13 mouse cellular contexts compared by ENCODE assay signal in the genomic region with DNA sequence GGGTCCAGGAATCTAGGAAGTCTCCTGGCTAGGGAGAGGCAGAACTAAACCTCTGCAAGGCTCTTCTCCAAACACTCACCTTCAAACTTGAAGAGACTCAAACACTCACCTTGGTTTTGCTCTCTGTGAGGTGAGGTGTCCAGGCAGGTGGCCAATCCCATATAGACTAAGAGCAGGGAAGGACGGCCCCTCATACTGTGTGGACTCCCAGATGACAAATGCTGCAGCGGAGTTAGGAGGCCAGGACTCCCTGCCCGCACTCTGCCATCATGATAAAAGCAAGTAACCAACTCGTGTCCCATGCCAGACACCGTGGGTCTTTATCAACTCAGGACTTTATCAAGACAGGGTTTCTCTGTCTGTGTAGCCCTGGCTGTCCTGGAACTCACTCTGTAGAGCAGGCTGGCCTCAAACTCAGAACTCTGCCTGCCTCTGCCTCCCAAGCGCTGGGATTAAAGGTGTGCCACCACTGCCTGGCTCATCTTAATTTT. TPM values are rescaled to one million over a fixed set of nuclear protein-coding genes. Genes with fewer than 3 reads are reported as not detected.
DNase-seq lines count a peak whose midpoint lies in the region; ATAC-seq lines count a peak whose summit lies in the region.
"Had no signal": no experiment of that assay in that cellular context is flagged by ENCODE, and none has a peak within 500 bp of the region (broad histone marks: within the 10 kb centered on the region; RNA-seq: fewer than 3 reads in every experiment).

No protein-coding gene starts in this region.

- no peaks in the 10 kb centered on the region; the same call in 1 of the 2 replicates for H3K36me3 ChIP-seq in kidney, embryonic 16.5 days (ENCODE audit: insufficient read depth, low read length)
- H3K36me3 ChIP-seq in kidney, embryonic 14.5 days (ENCODE audit: control insufficient read depth, insufficient read depth, low read length), result no peaks in the 10 kb centered on the region
- no peaks in the 10 kb centered on the region for H3K36me3 ChIP-seq in embryonic facial prominence, embryonic 12.5 days
- H3K36me3 ChIP-seq in intestine, embryonic 15.5 days, result no peaks in the 10 kb centered on the region
- H3K36me3 ChIP-seq in liver, embryonic 16.5 days (ENCODE audit: control insufficient read depth, insufficient read depth), result no peaks in the 10 kb centered on the region
- H3K36me3 ChIP-seq: neural tube, embryonic 12.5 days had no signal

- H3K4me3 ChIP-seq in kidney, embryonic 16.5 days (ENCODE audit: low read length), result peak overlapping the region; percentile 84; the same call in 1 of the 2 replicates
- no peak overlapping the region; the same call in 1 of the 2 replicates for H3K4me3 ChIP-seq in kidney, embryonic 14.5 days (ENCODE audit: low read length)
- H3K4me3 ChIP-seq in embryonic facial prominence, embryonic 12.5 days, result no peak overlapping the region
- H3K4me3 ChIP-seq in intestine, embryonic 15.5 days (replicated peaks), result peak overlapping the region; percentile 72
- H3K4me3 ChIP-seq in liver, embryonic 16.5 days (ENCODE audit: low read depth, low read length), result no peak overlapping the region

- peak overlapping the region; percentile 98; the same call in 1 of the 2 replicates for H3K27ac ChIP-seq in kidney, embryonic 16.5 days (ENCODE audit: low read length)
- H3K27ac ChIP-seq in kidney, embryonic 14.5 days (ENCODE audit: low read depth, low read length), result no peak overlapping the region
- H3K27ac ChIP-seq in embryonic facial prominence, embryonic 12.5 days, result 0 out of 2 replicates have a peak overlapping the region, but pooled peaks have one; percentile 90
- 0 out of 2 replicates have a peak overlapping the region, but pooled peaks have one; percentile 6 for H3K27ac ChIP-seq in intestine, embryonic 15.5 days
- H3K27ac ChIP-seq in liver, embryonic 16.5 days (ENCODE audit: low read length), result no peak overlapping the region
- H3K27ac ChIP-seq: neural tube, embryonic 12.5 days had no signal

- H3K9ac ChIP-seq in kidney, embryonic 16.5 days (replicated peaks; ENCODE audit: low read length), result peak overlapping the region; percentile 85; the same call in 1 of the 2 replicates
- no peak overlapping the region for H3K9ac ChIP-seq in kidney, embryonic 14.5 days (ENCODE audit: low read depth, low read length)
- no peak overlapping the region for H3K9ac ChIP-seq in embryonic facial prominence, embryonic 12.5 days
- peak overlapping the region; percentile 55; the same call in 1 of the 2 replicates for H3K9ac ChIP-seq in intestine, embryonic 15.5 days
- no peak overlapping the region for H3K9ac ChIP-seq in liver, embryonic 16.5 days (ENCODE audit: low read depth, low read length)

- DNase-seq in yolk sac, embryonic 10.5 days (ENCODE audit: low spot score), result no peak
- no peak for DNase-seq in ovary, postnatal 10 days (ENCODE audit: low spot score)
- DNase-seq: cerebellum, postnatal 10 days; heart, postnatal 36 days; midbrain, embryonic 14.5 days; right cerebral cortex, postnatal 14 days had no signal

- no peaks in the 10 kb centered on the region for H3K27me3 ChIP-seq in kidney, embryonic 16.5 days (ENCODE audit: insufficient read depth, low read length)
- H3K27me3 ChIP-seq in kidney, embryonic 14.5 days (ENCODE audit: control insufficient read depth, insufficient read depth, low read length), result no peaks in the 10 kb centered on the region
- no peaks in the 10 kb centered on the region for H3K27me3 ChIP-seq in embryonic facial prominence, embryonic 12.5 days
- H3K27me3 ChIP-seq in intestine, embryonic 15.5 days (replicated peaks), result no peaks in the 10 kb centered on the region
- H3K27me3 ChIP-seq in liver, embryonic 16.5 days (ENCODE audit: control insufficient read depth, insufficient read depth, low read depth, low read length), result no peaks in the 10 kb centered on the region
- H3K27me3 ChIP-seq: neural tube, embryonic 12.5 days had no signal

- WGBS in kidney, embryonic 16.5 days, result 96% methylated on average over 6 of the region's 6 CpGs
- WGBS in kidney, embryonic 14.5 days, result 83% methylated on average over 6 of the region's 6 CpGs
- WGBS in embryonic facial prominence, embryonic 12.5 days, result 88% methylated on average over 6 of the region's 6 CpGs
- 76% methylated on average over 6 of the region's 6 CpGs for WGBS in intestine, embryonic 15.5 days
- WGBS in liver, embryonic 16.5 days (ENCODE audit: insufficient replicate concordance), result 49% methylated on average over 6 of the region's 6 CpGs

- no peak for ATAC-seq in kidney, embryonic 16.5 days (ENCODE audit: low FRiP score, low TSS enrichment)
- ATAC-seq in kidney, embryonic 14.5 days (ENCODE audit: low FRiP score, low TSS enrichment), result no peak
- no peak for ATAC-seq in embryonic facial prominence, embryonic 12.5 days (ENCODE audit: insufficient number of reproducible peaks, insufficient read depth, low FRiP score, low TSS enrichment)
- no peak for ATAC-seq in intestine, embryonic 15.5 days
- ATAC-seq in liver, embryonic 16.5 days (ENCODE audit: low read depth), result no peak
- ATAC-seq: CD4-positive, CD25-positive, alpha-beta regulatory T cell, adult 4 months had no signal

- H3K4me2 ChIP-seq in kidney, embryonic 16.5 days (replicated peaks; ENCODE audit: low read depth, low read length), result peak overlapping the region; percentile 55
- H3K4me2 ChIP-seq in kidney, embryonic 14.5 days (replicated peaks; ENCODE audit: low read depth, low read length), result no peak overlapping the region
- H3K4me2 ChIP-seq in embryonic facial prominence, embryonic 12.5 days (replicated peaks), result no peak overlapping the region
- H3K4me2 ChIP-seq in intestine, embryonic 15.5 days (replicated peaks), result peak overlapping the region; percentile 61
- H3K4me2 ChIP-seq in liver, embryonic 16.5 days (ENCODE audit: low read depth, low read length), result peak overlapping the region; percentile 64; the same call in 1 of the 2 replicates

- H3K4me1 ChIP-seq in kidney, embryonic 16.5 days (ENCODE audit: insufficient read depth, low read length), result peaks cover 25% of the 10 kb centered on the region
- peaks cover 12% of the 10 kb centered on the region for H3K4me1 ChIP-seq in kidney, embryonic 14.5 days (ENCODE audit: control insufficient read depth, insufficient read depth, low read length)
- peaks cover 21% of the 10 kb centered on the region for H3K4me1 ChIP-seq in embryonic facial prominence, embryonic 12.5 days
- H3K4me1 ChIP-seq in intestine, embryonic 15.5 days (replicated peaks), result peaks cover 10% of the 10 kb centered on the region
- H3K4me1 ChIP-seq in liver, embryonic 16.5 days (ENCODE audit: control insufficient read depth, low read depth, low read length), result peaks cover 23% of the 10 kb centered on the region

- no peaks in the 10 kb centered on the region for H3K9me3 ChIP-seq in kidney, embryonic 16.5 days (ENCODE audit: low read length)
- H3K9me3 ChIP-seq in kidney, embryonic 14.5 days (ENCODE audit: control insufficient read depth, low read length), result no peaks in the 10 kb centered on the region
- no peaks in the 10 kb centered on the region for H3K9me3 ChIP-seq in embryonic facial prominence, embryonic 12.5 days
- H3K9me3 ChIP-seq in intestine, embryonic 15.5 days, result no peaks in the 10 kb centered on the region
- no peaks in the 10 kb centered on the region for H3K9me3 ChIP-seq in liver, embryonic 16.5 days (replicated peaks; ENCODE audit: control insufficient read depth, low read length)
- H3K9me3 ChIP-seq: neural tube, embryonic 12.5 days had no signal

RNA-seq across cellular contexts. Expression of gene Nosip, which starts 1.6 kb away (rescaled TPM):
- polyA plus RNA-seq in kidney, embryonic 16.5 days (2015; fragmentation: Nextera tagmentation; extraction: Ambion mirVana), result 85.2 and 86.3 TPM in 2 replicates
- 65.3 and 75.0 TPM in 2 replicates for polyA plus RNA-seq in kidney, embryonic 14.5 days (2014; fragmentation: Nextera tagmentation; extraction: Ambion mirVana)
- polyA plus RNA-seq in embryonic facial prominence, embryonic 12.5 days (2016; fragmentation: Nextera tagmentation; extraction: Ambion mirVana), result 63.0 and 64.4 TPM in 2 replicates
- polyA plus RNA-seq in intestine, embryonic 15.5 days (2015; fragmentation: Nextera tagmentation; extraction: Ambion mirVana), result 49.5 and 50.5 TPM in 2 replicates
- polyA plus RNA-seq in liver, embryonic 16.5 days (2015; fragmentation: Nextera tagmentation; extraction: Ambion mirVana), result 23.4 and 23.8 TPM in 2 replicates

RNA-seq across cellular contexts. Expression of gene Prrg2, which starts 1.8 kb away (rescaled TPM):
- 42.4 and 44.9 TPM in 2 replicates for polyA plus RNA-seq in kidney, embryonic 16.5 days (2015; fragmentation: Nextera tagmentation; extraction: Ambion mirVana)
- 27.0 and 27.3 TPM in 2 replicates for polyA plus RNA-seq in kidney, embryonic 14.5 days (2014; fragmentation: Nextera tagmentation; extraction: Ambion mirVana)
- polyA plus RNA-seq in embryonic facial prominence, embryonic 12.5 days (2016; fragmentation: Nextera tagmentation; extraction: Ambion mirVana), result 23.9 and 25.0 TPM in 2 replicates
- polyA plus RNA-seq in intestine, embryonic 15.5 days (2015; fragmentation: Nextera tagmentation; extraction: Ambion mirVana), result 29.2 and 29.5 TPM in 2 replicates
- polyA plus RNA-seq in liver, embryonic 16.5 days (2015; fragmentation: Nextera tagmentation; extraction: Ambion mirVana), result 9.7 and 10.5 TPM in 2 replicates

RNA-seq across cellular contexts. Expression of gene Prr12, which starts 8.0 kb away (rescaled TPM):
- polyA plus RNA-seq in kidney, embryonic 16.5 days (2015; fragmentation: Nextera tagmentation; extraction: Ambion mirVana), result 12.9 and 13.8 TPM in 2 replicates
- 16.3 and 18.9 TPM in 2 replicates for polyA plus RNA-seq in kidney, embryonic 14.5 days (2014; fragmentation: Nextera tagmentation; extraction: Ambion mirVana)
- 13.7 and 16.8 TPM in 2 replicates for polyA plus RNA-seq in embryonic facial prominence, embryonic 12.5 days (2016; fragmentation: Nextera tagmentation; extraction: Ambion mirVana)
- polyA plus RNA-seq in intestine, embryonic 15.5 days (2015; fragmentation: Nextera tagmentation; extraction: Ambion mirVana), result 7.1 and 8.7 TPM in 2 replicates
- 1.9 and 2.0 TPM in 2 replicates for polyA plus RNA-seq in liver, embryonic 16.5 days (2015; fragmentation: Nextera tagmentation; extraction: Ambion mirVana)

RNA-seq across cellular contexts. Expression of gene Rcn3, which starts 31.3 kb away (rescaled TPM):
- 352 and 369 TPM in 2 replicates for polyA plus RNA-seq in kidney, embryonic 16.5 days (2015; fragmentation: Nextera tagmentation; extraction: Ambion mirVana)
- polyA plus RNA-seq in kidney, embryonic 14.5 days (2014; fragmentation: Nextera tagmentation; extraction: Ambion mirVana), result 301 and 308 TPM in 2 replicates
- 302 and 306 TPM in 2 replicates for polyA plus RNA-seq in embryonic facial prominence, embryonic 12.5 days (2016; fragmentation: Nextera tagmentation; extraction: Ambion mirVana)
- 265 and 267 TPM in 2 replicates for polyA plus RNA-seq in intestine, embryonic 15.5 days (2015; fragmentation: Nextera tagmentation; extraction: Ambion mirVana)
- 20.1 and 22.7 TPM in 2 replicates for polyA plus RNA-seq in liver, embryonic 16.5 days (2015; fragmentation: Nextera tagmentation; extraction: Ambion mirVana)

RNA-seq across cellular contexts. Expression of gene Rras, which starts 42.9 kb away (rescaled TPM):
- 42.9 and 44.1 TPM in 2 replicates for polyA plus RNA-seq in kidney, embryonic 16.5 days (2015; fragmentation: Nextera tagmentation; extraction: Ambion mirVana)
- 31.8 and 35.2 TPM in 2 replicates for polyA plus RNA-seq in kidney, embryonic 14.5 days (2014; fragmentation: Nextera tagmentation; extraction: Ambion mirVana)
- 23.6 and 26.1 TPM in 2 replicates for polyA plus RNA-seq in embryonic facial prominence, embryonic 12.5 days (2016; fragmentation: Nextera tagmentation; extraction: Ambion mirVana)
- 57.6 and 61.0 TPM in 2 replicates for polyA plus RNA-seq in intestine, embryonic 15.5 days (2015; fragmentation: Nextera tagmentation; extraction: Ambion mirVana)
- 20.9 and 23.2 TPM in 2 replicates for polyA plus RNA-seq in liver, embryonic 16.5 days (2015; fragmentation: Nextera tagmentation; extraction: Ambion mirVana)

Comparison
In these comparisons a context has a peak if more than half of its experiments do, and no peak if none do; other contexts are left out.
1. H3K27ac ChIP-seq: peak in kidney, embryonic 16.5 days (single experiment), embryonic facial prominence, embryonic 12.5 days (single experiment) and intestine, embryonic 15.5 days (single experiment); none in kidney, embryonic 14.5 days (single experiment) and liver, embryonic 16.5 days (single experiment).
2. H3K4me2 ChIP-seq: peak in kidney, embryonic 16.5 days (single experiment), intestine, embryonic 15.5 days (single experiment) and liver, embryonic 16.5 days (single experiment); none in kidney, embryonic 14.5 days (single experiment) and embryonic facial prominence, embryonic 12.5 days (single experiment).
3. H3K4me3 ChIP-seq: peak in kidney, embryonic 16.5 days (single experiment) and intestine, embryonic 15.5 days (single experiment); none in kidney, embryonic 14.5 days (single experiment), embryonic facial prominence, embryonic 12.5 days (single experiment) and liver, embryonic 16.5 days (single experiment).
4. H3K9ac ChIP-seq: peak in kidney, embryonic 16.5 days (single experiment) and intestine, embryonic 15.5 days (single experiment); none in kidney, embryonic 14.5 days (single experiment), embryonic facial prominence, embryonic 12.5 days (single experiment) and liver, embryonic 16.5 days (single experiment).